Mouse (Mus musculus) yolk sac, embryonic 10.5 days (tissue): ENCODE results near the gene G430095P16Rik.

Source experiments
- DNase-seq: peaks from one replicate; pipeline ENCODE4 v3.0.0-alpha.2; 2017; ENCODE audit warnings: low spot score

The G430095P16Rik gene

GRCm38 (mm10) chr8:84743054-84743415 is 20.2 kb downstream of the G430095P16Rik start:
- DNase-seq = no peak

DNA sequence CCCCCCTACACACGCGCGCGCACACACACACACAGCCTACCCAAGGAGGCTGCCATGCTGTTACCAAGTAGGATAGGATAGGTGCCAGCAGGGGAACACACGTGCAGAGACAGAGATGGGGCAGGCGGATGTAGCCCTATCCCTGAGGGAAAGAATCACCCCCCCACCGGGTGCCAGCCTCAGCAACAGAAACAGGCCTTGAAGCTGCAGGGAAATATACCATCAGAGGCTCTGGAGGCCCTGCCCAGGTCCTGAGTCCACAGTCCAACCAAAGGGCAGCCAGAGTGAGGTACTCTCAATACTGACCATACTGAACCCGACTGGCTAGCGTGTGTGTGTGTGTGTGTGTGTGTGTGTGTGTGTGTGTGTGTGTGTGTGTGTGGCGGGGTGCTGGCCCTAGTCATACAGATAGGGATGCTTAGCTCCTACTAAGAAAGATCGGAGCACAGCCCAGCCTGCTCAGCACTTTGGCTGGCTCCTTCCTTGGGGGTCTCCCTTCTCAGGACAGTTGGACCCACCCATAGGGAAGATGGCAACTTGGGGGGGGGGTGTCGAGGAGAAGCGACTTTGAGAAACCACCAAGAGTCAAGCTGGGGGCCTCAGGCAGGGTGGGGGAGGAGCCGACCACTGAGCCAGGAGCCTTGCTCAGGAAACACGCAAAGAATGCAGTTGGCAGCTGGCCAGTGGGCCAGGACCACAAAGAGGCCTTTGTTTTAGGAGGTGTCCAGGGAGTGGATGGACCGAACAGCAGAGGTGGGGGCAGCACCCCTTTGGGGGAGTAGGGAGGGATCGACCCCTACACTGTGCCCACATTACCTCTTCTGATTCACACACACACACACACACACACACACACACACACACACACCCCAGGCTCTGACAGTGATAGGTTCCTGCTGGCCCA is 21.0 kb downstream of the G430095P16Rik start:
- peak; percentile 67 for DNase-seq

DNA sequence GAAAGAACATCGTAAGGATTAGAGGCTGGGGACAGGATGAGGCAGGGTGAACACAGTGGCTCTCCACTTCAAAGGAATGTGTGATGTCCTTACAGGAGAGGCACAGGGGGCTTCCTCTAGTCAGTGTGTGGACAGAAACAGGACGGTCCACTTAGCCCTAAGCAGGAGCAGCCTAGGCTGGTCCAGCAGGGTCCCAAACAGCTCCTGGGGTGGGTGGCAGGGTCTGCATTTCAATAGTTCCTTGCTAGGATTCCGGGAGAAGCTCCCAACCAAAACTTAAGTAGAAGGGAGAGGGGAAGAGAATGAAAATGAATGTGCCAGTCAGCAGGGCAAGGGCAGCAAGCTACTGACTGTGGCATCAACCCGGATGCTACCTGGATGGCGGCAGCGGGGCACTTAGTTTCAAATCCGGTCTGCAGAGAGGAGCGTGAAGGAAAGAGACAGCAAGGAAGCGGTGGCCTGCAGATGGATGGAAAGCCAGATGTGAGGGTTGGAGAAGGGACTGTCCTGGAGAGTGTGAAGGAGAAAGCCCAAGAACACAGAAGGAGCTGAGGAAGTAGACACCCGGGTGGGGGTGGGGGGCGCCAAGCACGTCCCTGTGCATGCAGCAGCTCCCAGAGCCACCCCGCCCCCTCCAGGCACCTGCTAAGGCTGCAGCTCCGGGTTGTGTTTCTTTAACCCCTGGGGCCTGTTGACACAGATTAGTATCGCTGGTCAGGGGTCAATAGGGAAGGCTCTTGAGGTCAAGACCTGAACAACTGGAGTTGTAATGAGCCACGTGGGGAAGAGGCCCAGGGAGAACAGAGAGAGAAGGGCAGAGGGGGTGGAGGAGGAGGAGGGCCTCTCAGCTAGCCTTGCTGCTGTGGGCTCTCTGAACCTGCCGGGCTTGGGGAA is 22.5 kb downstream of the G430095P16Rik start:
- peak; percentile 95 for DNase-seq

DNA sequence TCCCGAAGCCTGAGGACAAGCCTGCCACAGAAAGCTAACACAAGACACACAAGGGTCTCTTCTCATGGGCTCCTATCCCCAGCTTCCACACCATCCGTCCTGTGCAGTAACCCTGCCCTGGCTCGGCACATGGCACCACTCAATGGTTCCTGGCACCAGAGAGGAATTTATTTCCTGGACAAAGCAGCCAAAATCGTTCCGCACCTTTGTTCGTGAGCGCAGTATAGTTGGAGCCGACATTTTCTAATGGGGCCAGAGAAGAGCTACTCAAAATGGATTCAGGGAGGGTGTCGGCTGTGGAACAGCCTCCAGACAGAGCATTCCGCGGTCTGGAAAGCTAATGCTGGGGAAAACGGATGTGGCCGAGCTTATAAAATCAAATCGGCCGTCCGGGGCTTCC is 26.7 kb downstream of the G430095P16Rik start:
- no peak for DNase-seq

- no peak for DNase-seq
Observed at GRCm38 (mm10) chr8:84752734-84753582, 30.2 kb downstream of the G430095P16Rik start.

- no peak for DNase-seq
Observed at GRCm38 (mm10) chr8:84757501-84757900, 34.7 kb downstream of the G430095P16Rik start.

DNA sequence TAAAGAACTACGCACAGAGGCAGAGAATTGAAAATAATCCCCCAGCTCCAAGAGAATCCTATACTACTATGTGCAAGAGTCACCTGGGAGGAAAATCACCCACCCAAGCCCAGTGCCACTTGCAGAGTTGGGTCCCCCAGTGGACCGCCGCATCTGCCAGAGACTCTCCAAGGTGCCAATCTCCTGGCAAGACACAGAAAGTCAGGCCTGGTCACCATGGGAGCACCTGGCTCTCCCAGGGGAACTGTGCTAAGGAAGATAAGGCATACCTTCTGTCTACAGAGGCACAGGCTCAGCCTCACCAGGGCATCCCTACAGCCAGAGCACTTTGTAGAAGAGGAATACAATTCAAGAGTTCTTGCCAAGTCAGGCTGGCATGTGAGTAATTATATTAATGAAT is 35.5 kb downstream of the G430095P16Rik start:
- DNase-seq = no peak

GRCm38 (mm10) chr8:84759126-84759525 is 36.3 kb downstream of the G430095P16Rik start:
- no peak for DNase-seq

DNA sequence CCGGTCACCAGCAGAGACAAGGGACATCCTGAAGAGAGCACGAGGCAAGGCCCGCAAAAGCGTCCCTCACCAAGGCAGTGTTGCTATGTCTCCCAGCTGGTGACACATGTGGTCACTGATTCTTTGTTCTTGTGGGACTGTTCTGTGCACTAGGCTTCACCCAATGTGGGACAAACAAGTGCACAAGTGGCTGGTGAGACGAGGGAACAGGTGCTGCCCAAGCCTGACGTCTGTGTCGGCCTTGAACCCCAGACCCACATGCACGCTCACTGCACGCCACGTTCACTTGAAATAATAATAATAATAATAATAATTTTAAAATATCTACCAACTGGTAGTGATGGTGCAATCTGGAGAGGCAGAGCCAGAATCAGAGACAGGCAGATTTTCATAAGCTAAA is 36.9 kb downstream of the G430095P16Rik start:
- no peak for DNase-seq

DNA sequence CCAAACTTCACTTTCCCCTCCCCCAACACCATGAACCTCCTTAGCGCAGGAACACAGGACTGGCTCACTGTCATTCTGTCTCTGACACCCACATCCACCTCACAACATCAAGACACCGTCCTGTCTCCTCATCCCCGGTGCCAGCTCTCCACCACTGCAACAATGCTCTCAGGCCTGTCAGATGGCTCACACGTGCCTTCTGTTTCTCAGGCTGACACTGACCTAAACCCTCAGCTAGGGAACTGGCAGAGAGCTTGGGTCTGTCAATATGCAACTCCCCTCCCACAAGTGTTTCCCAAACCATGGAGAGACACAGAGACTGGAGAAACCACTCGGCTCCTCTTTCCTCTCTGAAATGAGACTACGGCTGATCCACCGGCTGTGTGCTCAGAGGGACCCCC is 37.6 kb downstream of the G430095P16Rik start:
- DNase-seq = no peak

- no peak for DNase-seq
Observed at GRCm38 (mm10) chr8:84760901-84761300, 38.1 kb downstream of the G430095P16Rik start.

GRCm38 (mm10) chr8:84764100-84764499 is 41.3 kb downstream of the G430095P16Rik start:
- no peak for DNase-seq

DNA sequence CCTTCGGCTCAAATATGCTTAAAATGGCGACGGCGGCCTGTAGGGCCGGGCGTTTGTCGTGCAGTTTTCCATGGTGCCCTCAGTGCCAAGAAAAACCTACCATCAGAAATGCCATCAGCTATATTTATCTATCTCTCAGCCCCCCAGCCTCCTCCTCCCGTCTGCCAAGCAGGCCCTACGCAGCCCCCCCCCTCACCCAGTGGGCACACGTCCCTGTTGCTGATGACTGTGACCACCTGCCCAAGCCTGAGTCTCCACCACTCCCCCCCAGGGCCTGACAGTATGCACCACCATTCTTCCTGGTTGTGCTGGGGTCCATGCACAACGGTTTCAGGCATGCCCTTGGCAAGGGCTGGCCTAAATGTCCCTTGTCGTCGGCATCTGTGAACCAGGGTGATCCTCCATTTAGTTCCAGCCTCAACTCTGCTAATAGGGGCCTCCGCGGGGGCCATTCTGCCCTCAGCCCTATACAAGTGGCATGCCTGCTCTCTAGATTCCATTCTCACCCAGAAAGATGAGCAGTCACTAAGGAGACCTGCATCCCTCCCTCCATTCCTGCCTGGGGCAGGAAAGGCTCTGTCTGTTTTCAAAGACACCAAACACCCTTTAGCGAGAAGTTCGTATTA is 42.2 kb downstream of the G430095P16Rik start:
- DNase-seq = no peak

DNA sequence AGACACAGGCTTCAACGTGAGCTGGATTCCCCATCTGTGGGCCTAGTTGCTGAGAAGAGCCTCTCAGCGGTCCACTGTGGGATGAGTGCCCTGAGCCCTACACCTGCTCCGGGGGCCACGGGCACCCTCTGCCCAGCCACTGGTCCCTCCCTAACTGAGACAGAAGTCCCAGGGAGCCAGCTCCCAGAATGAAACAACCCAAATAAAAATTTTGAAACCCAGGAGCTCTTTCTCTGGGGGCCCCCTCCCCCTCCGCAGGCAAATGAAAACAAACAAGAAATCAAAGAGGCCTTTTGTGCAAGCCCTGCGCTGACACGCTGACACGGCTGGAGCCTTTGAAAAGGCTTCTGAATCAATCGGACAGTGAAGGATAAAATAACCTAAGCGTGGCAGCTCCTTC is 42.8 kb downstream of the G430095P16Rik start:
- DNase-seq = no peak

DNA sequence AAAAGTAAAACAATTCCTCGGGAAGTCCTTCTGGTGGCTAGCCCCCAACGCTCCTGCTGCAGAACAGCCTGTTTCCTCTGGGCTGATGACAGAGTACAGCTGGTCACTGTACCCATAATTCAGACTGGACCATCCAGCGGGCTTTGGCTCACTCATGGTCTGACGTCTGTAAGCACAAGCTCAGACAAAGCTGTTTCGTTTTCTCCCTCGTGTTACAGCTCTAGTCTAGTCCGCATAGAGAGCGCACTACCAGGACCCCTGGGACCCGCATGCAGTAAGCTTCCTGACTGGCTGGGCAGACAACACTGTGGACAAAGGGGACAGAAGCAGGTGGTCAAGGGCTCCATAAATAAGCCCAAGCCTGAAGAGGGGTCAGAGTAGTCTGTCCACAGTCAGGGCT is 43.6 kb downstream of the G430095P16Rik start:
- no peak for DNase-seq

DNA sequence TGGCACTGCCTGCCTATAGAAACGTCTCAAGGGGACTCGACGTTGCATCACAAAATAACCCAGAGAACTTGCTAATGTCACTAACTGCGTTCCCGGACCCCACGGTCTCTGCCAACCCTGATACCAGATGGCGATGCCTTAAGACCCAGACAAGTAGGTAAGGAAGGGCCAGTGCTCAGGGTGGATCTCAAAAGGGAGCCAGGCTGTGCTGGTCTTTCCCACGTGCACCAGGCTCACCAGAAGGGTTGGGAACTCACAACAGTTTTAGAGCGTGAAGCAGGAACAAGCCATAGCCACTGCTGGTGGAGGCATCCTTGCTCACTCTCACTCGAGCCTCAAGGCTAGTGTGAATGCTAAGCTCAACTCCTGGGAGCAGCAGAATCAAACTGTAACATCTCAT is 44.4 kb downstream of the G430095P16Rik start:
- no peak for DNase-seq

DNA sequence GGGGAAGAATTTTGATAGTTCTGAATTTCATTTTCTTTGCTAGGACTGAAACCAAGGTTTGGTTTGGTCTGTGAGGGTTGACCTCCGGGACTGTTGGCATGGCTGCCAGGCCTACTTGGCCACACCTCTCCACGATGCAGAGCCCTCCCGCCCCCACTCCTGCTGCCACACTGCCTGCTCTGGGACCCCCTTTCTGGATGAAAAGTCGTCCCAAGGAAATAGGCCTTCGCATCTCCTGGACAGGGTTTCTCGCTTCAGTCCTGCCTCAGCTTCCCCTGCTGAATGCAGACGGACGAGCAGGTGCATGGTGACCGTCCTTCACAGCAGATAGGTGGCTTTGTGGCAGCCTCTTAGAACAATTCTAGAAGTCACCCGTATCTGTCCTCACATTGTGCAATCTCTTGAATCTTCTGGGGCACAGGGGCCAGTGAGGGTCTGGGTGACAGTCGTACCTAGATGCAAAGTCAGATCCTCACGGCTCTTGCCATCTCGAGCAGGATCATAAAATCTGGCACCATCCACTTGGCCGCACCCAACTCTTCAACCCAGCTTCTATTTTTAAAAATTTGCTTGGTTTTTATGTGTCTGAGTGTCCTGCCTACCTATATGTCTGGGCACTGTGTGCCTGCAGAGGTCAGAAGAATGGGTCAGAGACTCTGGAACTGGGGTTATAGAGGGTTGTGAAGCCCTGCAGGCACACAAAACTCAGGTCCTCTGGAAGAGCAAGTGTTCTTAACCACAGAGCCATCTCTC is 45.7 kb downstream of the G430095P16Rik start:
- no peak for DNase-seq

- no peak for DNase-seq
Observed at GRCm38 (mm10) chr8:84769324-84769723, 46.5 kb downstream of the G430095P16Rik start.

- no peak for DNase-seq
Observed at GRCm38 (mm10) chr8:84770100-84770953, 47.5 kb downstream of the G430095P16Rik start.
